Mouse (Mus musculus): ENCODE measurements at regions not wholly inside any gene's neighbourhood (a gene's known extent, or its start where the extent isn't known, plus 50 kb on each side); places are given as distances from the start of the nearest gene placed in this dataset.

- TF ChIP-seq POLR2A (IDR thresholded peaks at IDR 0.05; ENCODE audit: extremely low read depth, insufficient read depth, low read length), result no peak
- no peak for TF ChIP-seq CTCF (IDR thresholded peaks at IDR 0.05; ENCODE audit: low read depth, low read length)
- H3K79me2 ChIP-seq (ENCODE audit: control insufficient read depth, insufficient read depth, low read length), result no peaks in the 10 kb centered on the region
- H3K9ac ChIP-seq (ENCODE audit: low read depth, low read length), result no peak overlapping the region
- H3K4me1 ChIP-seq (ENCODE audit: control insufficient read depth, insufficient read depth, low read length), result no peaks in the 10 kb centered on the region
- no peaks in the 10 kb centered on the region for H3K36me3 ChIP-seq (ENCODE audit: control insufficient read depth, insufficient read depth, low read length)
- H3K4me3 ChIP-seq (ENCODE audit: insufficient read depth, low read depth, low read length), result no peak overlapping the region
- no peak overlapping the region for H3K27ac ChIP-seq (replicated peaks; ENCODE audit: insufficient read depth, low read depth, low read length)
- H3K27me3 ChIP-seq (ENCODE audit: control insufficient read depth, insufficient read depth, low read length), result no peaks in the 10 kb centered on the region
- no peak for DNase-seq (ENCODE audit: extremely low read depth, low read depth, low spot score)
- 63% methylated on average over 4 of the region's 4 CpGs for WGBS
These were observed 204.6 kb upstream of the Mme start for GRCm38 (mm10) chr3:63036691-63037090.

- Histone ChIP-seq H3K79me2 (ENCODE audit: control insufficient read depth, insufficient read depth, low read length) (no peaks in the 10 kb centered on the region), H3K4me3 (ENCODE audit: insufficient read depth, low read depth, low read length) (no peak overlapping the region), H3K36me3 (ENCODE audit: control insufficient read depth, insufficient read depth, low read length) (no peaks in the 10 kb centered on the region), H3K4me1 (ENCODE audit: control insufficient read depth, insufficient read depth, low read length) (no peaks in the 10 kb centered on the region), H3K9ac (ENCODE audit: low read depth, low read length) (no peak overlapping the region), H3K27me3 (ENCODE audit: control insufficient read depth, insufficient read depth, low read length) (no peaks in the 10 kb centered on the region), H3K27ac (replicated peaks; ENCODE audit: insufficient read depth, low read depth, low read length) (no peak overlapping the region)
- no peak for DNase-seq (ENCODE audit: extremely low read depth, low read depth, low spot score)
- no peak for TF ChIP-seq CTCF (IDR thresholded peaks at IDR 0.05; ENCODE audit: low read depth, low read length)
- TF ChIP-seq POLR2A (IDR thresholded peaks at IDR 0.05; ENCODE audit: extremely low read depth, insufficient read depth, low read length), result no peak
- 91% methylated on average over 4 of the region's 4 CpGs for WGBS
These were observed 170.6 kb upstream of the Mme start for GRCm38 (mm10) chr3:63070786-63071185.

- no peak overlapping the region for H3K4me3 ChIP-seq (ENCODE audit: insufficient read depth, low read depth, low read length)
- no peaks in the 10 kb centered on the region for H3K36me3 ChIP-seq (ENCODE audit: control insufficient read depth, insufficient read depth, low read length)
- no peak for TF ChIP-seq CTCF (IDR thresholded peaks at IDR 0.05; ENCODE audit: low read depth, low read length)
- TF ChIP-seq POLR2A (IDR thresholded peaks at IDR 0.05; ENCODE audit: extremely low read depth, insufficient read depth, low read length), result no peak
- H3K79me2 ChIP-seq (ENCODE audit: control insufficient read depth, insufficient read depth, low read length), result no peaks in the 10 kb centered on the region
- H3K4me1 ChIP-seq (ENCODE audit: control insufficient read depth, insufficient read depth, low read length), result no peaks in the 10 kb centered on the region
- DNase-seq (ENCODE audit: extremely low read depth, low read depth, low spot score), result peak; percentile 82
- H3K27me3 ChIP-seq (ENCODE audit: control insufficient read depth, insufficient read depth, low read length), result no peaks in the 10 kb centered on the region
- H3K27ac ChIP-seq (replicated peaks; ENCODE audit: insufficient read depth, low read depth, low read length), result no peak overlapping the region
- H3K9ac ChIP-seq (ENCODE audit: low read depth, low read length), result no peak overlapping the region
These were observed 168.3 kb upstream of the Mme start for GRCm38 (mm10) chr3:63073051-63073450.

GRCm38 (mm10) chr3:63078181-63078580 is 163.2 kb upstream of the Mme start:
- H3K9ac ChIP-seq (ENCODE audit: low read depth, low read length), result no peak overlapping the region
- H3K4me1 ChIP-seq (ENCODE audit: control insufficient read depth, insufficient read depth, low read length), result no peaks in the 10 kb centered on the region
- WGBS, result 78% methylated on average over 2 of the region's 2 CpGs
- H3K36me3 ChIP-seq (ENCODE audit: control insufficient read depth, insufficient read depth, low read length), result no peaks in the 10 kb centered on the region
- no peak for TF ChIP-seq POLR2A (IDR thresholded peaks at IDR 0.05; ENCODE audit: extremely low read depth, insufficient read depth, low read length)
- no peak for TF ChIP-seq CTCF (IDR thresholded peaks at IDR 0.05; ENCODE audit: low read depth, low read length)
- no peak overlapping the region for H3K27ac ChIP-seq (replicated peaks; ENCODE audit: insufficient read depth, low read depth, low read length)
- H3K4me3 ChIP-seq (ENCODE audit: insufficient read depth, low read depth, low read length), result no peak overlapping the region
- H3K79me2 ChIP-seq (ENCODE audit: control insufficient read depth, insufficient read depth, low read length), result no peaks in the 10 kb centered on the region
- no peak for DNase-seq (ENCODE audit: extremely low read depth, low read depth, low spot score)
- H3K27me3 ChIP-seq (ENCODE audit: control insufficient read depth, insufficient read depth, low read length), result no peaks in the 10 kb centered on the region

- H3K4me1 ChIP-seq (ENCODE audit: control insufficient read depth, insufficient read depth, low read length), result no peaks in the 10 kb centered on the region
- WGBS, result 89% methylated on average over 6 of the region's 6 CpGs
These were observed 159.2 kb upstream of the Mme start for GRCm38 (mm10) chr3:63082161-63082560.

GRCm38 (mm10) chr3:63085426-63085825 is 155.9 kb upstream of the Mme start:
- 55% methylated on average over 2 of the region's 2 CpGs for WGBS
- Histone ChIP-seq H3K27me3 (ENCODE audit: control insufficient read depth, insufficient read depth, low read length) (no peaks in the 10 kb centered on the region), H3K4me1 (ENCODE audit: control insufficient read depth, insufficient read depth, low read length) (no peaks in the 10 kb centered on the region), H3K36me3 (ENCODE audit: control insufficient read depth, insufficient read depth, low read length) (no peaks in the 10 kb centered on the region), H3K27ac (replicated peaks; ENCODE audit: insufficient read depth, low read depth, low read length) (no peak overlapping the region), H3K9ac (ENCODE audit: low read depth, low read length) (no peak overlapping the region), H3K4me3 (ENCODE audit: insufficient read depth, low read depth, low read length) (no peak overlapping the region), H3K79me2 (ENCODE audit: control insufficient read depth, insufficient read depth, low read length) (no peaks in the 10 kb centered on the region)
- DNase-seq (ENCODE audit: extremely low read depth, low read depth, low spot score), result no peak
- TF ChIP-seq POLR2A (IDR thresholded peaks at IDR 0.05; ENCODE audit: extremely low read depth, insufficient read depth, low read length), result no peak
- no peak for TF ChIP-seq CTCF (IDR thresholded peaks at IDR 0.05; ENCODE audit: low read depth, low read length)

More at GRCm38 (mm10) chr3:63082161-63082560, 159.2 kb upstream of the Mme start:
- Histone ChIP-seq H3K36me3 (ENCODE audit: control insufficient read depth, insufficient read depth, low read length) (no peaks in the 10 kb centered on the region), H3K9ac (ENCODE audit: low read depth, low read length) (no peak overlapping the region), H3K4me3 (ENCODE audit: insufficient read depth, low read depth, low read length) (no peak overlapping the region), H3K27ac (replicated peaks; ENCODE audit: insufficient read depth, low read depth, low read length) (no peak overlapping the region), H3K79me2 (ENCODE audit: control insufficient read depth, insufficient read depth, low read length) (no peaks in the 10 kb centered on the region), H3K27me3 (ENCODE audit: control insufficient read depth, insufficient read depth, low read length) (no peaks in the 10 kb centered on the region)
- no peak for TF ChIP-seq POLR2A (IDR thresholded peaks at IDR 0.05; ENCODE audit: extremely low read depth, insufficient read depth, low read length)
- TF ChIP-seq CTCF (IDR thresholded peaks at IDR 0.05; ENCODE audit: low read depth, low read length), result no peak
- DNase-seq (ENCODE audit: extremely low read depth, low read depth, low spot score), result no peak

Data from liver, adult 2 months (tissue).